Mouse (Mus musculus) heart, postnatal 0 days (tissue): Measurements from ENCODE around the gene Anxa6.
"Not testable (repeated sequence)": the region's sequence is repeated elsewhere in the genome, so short reads cannot be mapped to it uniquely, and the experiment has no call there.

Source experiments
- CTCF ChIP-seq: IDR thresholded peaks from 2 replicates; pipeline ENCODE4 v1.5.1; 2016; ENCODE audit warnings: antibody characterized with exemption, control low read depth, low read depth
- EP300 ChIP-seq: IDR thresholded peaks from 2 replicates; pipeline ENCODE4 v1.6.1; 2016; ENCODE audit warnings: antibody characterized with exemption, low read depth

- not testable (repeated sequence) for TF ChIP-seq CTCF, EP300
Measured at GRCm38 (mm10) chr11:54955400-54955734, 77.9 kb downstream of the Anxa6 start.
